Mouse (Mus musculus) erythroblast, embryonic 14.5 days (primary cell): ENCODE results near the gene Hdac7.
"Not testable (repeated sequence)": the region's sequence is repeated elsewhere in the genome, so short reads cannot be mapped to it uniquely, and the experiment has no call there.

Experiments used
- GATA1 ChIP-seq: IDR thresholded peaks from 2 replicates; pipeline ENCODE4 v1.6.1; 2012; ENCODE audit warnings: low read length, inconsistent platforms, mixed read lengths
- TAL1 ChIP-seq: IDR thresholded peaks from 3 replicates; pipeline ENCODE4 v1.6.1; 2012; ENCODE audit warnings: low read length, inconsistent platforms, mixed read lengths

GRCm38 (mm10) chr15:97870116-97870515, 25.8 kb upstream of the Hdac7 start:
- not testable (repeated sequence) for TF ChIP-seq GATA1, TAL1
